ENCODE assay signal across 26 mouse cellular contexts in genomic region chr8:117431554-117431953, GRCm38 (mm10).
"Had no signal": no experiment of that assay in that cellular context is flagged by ENCODE, and none has a peak within 500 bp of the region (broad histone marks: within the 10 kb centered on the region; RNA-seq: fewer than 3 reads in every experiment).

No protein-coding gene starts in this region.

- ATAC-seq: forebrain, postnatal 0 days; intestine, embryonic 16.5 days had no signal

- H3K27me3 ChIP-seq: heart, embryonic 13.5 days; heart, embryonic 15.5 days; hindbrain, embryonic 13.5 days; hindbrain, embryonic 15.5 days; kidney, embryonic 15.5 days; limb, embryonic 12.5 days had no signal

- H3K4me2 ChIP-seq: heart, embryonic 11.5 days; heart, embryonic 13.5 days; heart, embryonic 15.5 days; hindbrain, embryonic 13.5 days; hindbrain, embryonic 15.5 days; kidney, embryonic 15.5 days; limb, embryonic 12.5 days had no signal

- H3K27ac ChIP-seq: heart, adult 2 months; heart, embryonic 13.5 days; heart, embryonic 15.5 days; hindbrain, embryonic 13.5 days; hindbrain, embryonic 15.5 days; hindbrain, postnatal 0 days; kidney, embryonic 15.5 days; kidney, postnatal 0 days; limb, embryonic 12.5 days had no signal

- H3K9ac ChIP-seq: forebrain, postnatal 0 days; heart, embryonic 13.5 days; heart, embryonic 15.5 days; hindbrain, embryonic 13.5 days; hindbrain, embryonic 15.5 days; kidney, embryonic 15.5 days; limb, embryonic 12.5 days had no signal

- H3K4me3 ChIP-seq: heart, adult 2 months; heart, embryonic 13.5 days; heart, embryonic 15.5 days; hindbrain, embryonic 13.5 days; hindbrain, embryonic 15.5 days; kidney, embryonic 15.5 days; limb, embryonic 12.5 days had no signal

- DNase-seq: forebrain, postnatal 0 days; gastrocnemius, postnatal 14 days; gastrocnemius, postnatal 36 days; heart, adult 11 months; heart, adult 2 months; heart, postnatal 14 days; heart, postnatal 36 days; kidney, adult 11 months; kidney, adult 2 months; kidney, adult 9 months; kidney, postnatal 14 days; kidney, postnatal 36 days; layer of hippocampus, adult 9-11 months; layer of hippocampus, postnatal 36 days; left cerebral cortex, postnatal 4 days; liver had no signal

- H3K9me3 ChIP-seq: heart, embryonic 13.5 days; heart, embryonic 15.5 days; hindbrain, embryonic 13.5 days; hindbrain, embryonic 15.5 days; kidney, embryonic 15.5 days; limb, embryonic 12.5 days had no signal

- H3K4me1 ChIP-seq: heart, embryonic 13.5 days; heart, embryonic 15.5 days; hindbrain, embryonic 15.5 days; kidney, embryonic 15.5 days; limb, embryonic 12.5 days had no signal
